Mouse (Mus musculus) ES-E14 (cell line): ENCODE measurements at regions not wholly inside any gene's neighbourhood (a gene's known extent, or its start where the extent isn't known, plus 50 kb on each side); places are given as distances from the start of the nearest gene placed in this dataset.

Source experiments
- DNase-seq: peaks from one replicate; pipeline ENCODE4 v3.0.0-alpha.2; 2013; ENCODE audit warnings: low read depth, low spot score
- H3K27ac ChIP-seq: 2 replicates; pipeline ENCODE4 v1.5.1; 2012; ENCODE audit warnings: low read depth, mild to moderate bottlenecking, low read length, moderate library complexity, mixed read lengths; ENCODE audit not compliant: poor library complexity, insufficient read depth, severe bottlenecking
- H3K36me3 ChIP-seq: 2 replicates; pipeline ENCODE4 v1.6.1; 2012; ENCODE audit warnings: mild to moderate bottlenecking, low read length, moderate library complexity, mixed read lengths; ENCODE audit not compliant: control insufficient read depth, poor library complexity, insufficient read depth, severe bottlenecking
- H3K4me1 ChIP-seq, 2 experiments: fragments of 150-350 bp in 1 of 2; sonication (generic) in 1 of 2; 2 replicates each; pipeline ENCODE4 v1.6.1; 2012; ENCODE audit warnings: low read length in 2 of 2, mild to moderate bottlenecking in 1 of 2, mixed read lengths in 1 of 2; ENCODE audit not compliant: control insufficient read depth in 2 of 2, insufficient read depth in 2 of 2, poor library complexity in 1 of 2
- H3K4me3 ChIP-seq, 2 experiments: fragments of 150-350 bp in 1 of 2; sonication (generic) in 1 of 2; 2 replicates each; pipeline ENCODE4 v1.5.1; 2012; ENCODE audit warnings: low read length in 2 of 2, low read depth in 1 of 2, mild to moderate bottlenecking in 1 of 2, mixed read lengths in 1 of 2; ENCODE audit not compliant: insufficient read depth in 1 of 2, poor library complexity in 1 of 2, severe bottlenecking in 1 of 2
- H3K9ac ChIP-seq: 2 replicates; pipeline ENCODE4 v1.6.1; 2012; ENCODE audit warnings: low read depth, mild to moderate bottlenecking, low read length, mixed read lengths; ENCODE audit not compliant: poor library complexity, insufficient read depth, severe bottlenecking
- H3K9me3 ChIP-seq: fragments of 150-350 bp; sonication (generic); 2 replicates; pipeline ENCODE4 v1.6.1; 2012; ENCODE audit warnings: low read depth, mild to moderate bottlenecking, low read length; ENCODE audit not compliant: control insufficient read depth, insufficient read depth
- CHD2 ChIP-seq: IDR thresholded peaks from 2 replicates; pipeline ENCODE4 v1.6.1; 2014; ENCODE audit warnings: mild to moderate bottlenecking, low read depth, low read length, inconsistent platforms
- HCFC1 ChIP-seq: IDR thresholded peaks from 2 replicates; pipeline ENCODE4 v1.6.1; 2012; ENCODE audit warnings: low read length, inconsistent platforms, borderline replicate concordance; ENCODE audit not compliant: insufficient read depth
- MAFK ChIP-seq: IDR thresholded peaks from 2 replicates; pipeline ENCODE4 v1.6.1; 2014; ENCODE audit warnings: mild to moderate bottlenecking, low read depth, low read length, inconsistent platforms; ENCODE audit not compliant: insufficient read depth
- ZC3H11A ChIP-seq: IDR thresholded peaks from 2 replicates; pipeline ENCODE4 v1.6.1; 2012; ENCODE audit warnings: low read depth, mild to moderate bottlenecking, inconsistent platforms, low read length, borderline replicate concordance
- ZNF384 ChIP-seq: IDR thresholded peaks from 2 replicates; pipeline ENCODE4 v1.6.1; 2012; ENCODE audit warnings: low read depth, low read length, inconsistent platforms
- in situ Hi-C, 2 experiments: fragments of 600-800 bp; cut with MboI; formaldehyde crosslinking; loops; one replicate each; pipeline ENCODE4 v1.15.1; 2025; ENCODE audit warnings: low sequenced_read_pairs in 2 of 2, inconsistent platforms in 1 of 2; ENCODE audit not compliant: unreplicated experiment in 2 of 2

DNA sequence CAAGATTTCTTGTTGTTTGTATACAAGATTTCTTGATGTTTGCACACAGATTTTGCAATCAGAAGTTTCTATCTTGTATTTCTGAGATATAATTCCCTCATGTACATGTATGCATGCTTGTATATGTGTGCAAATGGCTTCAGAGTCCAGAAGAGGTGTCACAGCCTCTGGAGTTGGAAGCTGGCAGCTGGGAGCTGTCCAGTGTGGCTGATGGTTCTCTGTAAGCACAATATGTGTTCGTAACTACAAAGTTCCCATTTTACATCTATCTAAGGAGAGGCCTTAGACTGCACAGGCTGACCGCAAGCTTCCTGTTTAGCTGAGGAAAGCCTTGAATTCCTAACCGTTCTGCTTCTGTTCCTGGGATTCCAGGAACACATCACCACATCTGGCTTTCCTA lies 119.0 kb downstream of the Fam76b start:
- Histone ChIP-seq H3K9ac (no peak overlapping the region), H3K9me3 (no peaks in the 10 kb centered on the region), H3K27ac (no peak overlapping the region), H3K4me3 (no peak overlapping the region), H3K4me1 (no peaks in the 10 kb centered on the region), H3K36me3 (no peaks in the 10 kb centered on the region)
- DNase-seq = no peak
- no peak for TF ChIP-seq ZNF384
- TF ChIP-seq MAFK = no peak
- in situ Hi-C loops = no loop called here

GRCm38 (mm10) chr9:13952157-13952556 lies 124.6 kb downstream of the Fam76b start:
- no peaks in the 10 kb centered on the region for H3K36me3 ChIP-seq
- H3K4me3 ChIP-seq = no peak overlapping the region
- H3K9ac ChIP-seq = no peak overlapping the region
- no peak for DNase-seq
- in situ Hi-C loops = no loop called here
- no peaks in the 10 kb centered on the region for H3K9me3 ChIP-seq
- no peaks in the 10 kb centered on the region for H3K4me1 ChIP-seq
- TF ChIP-seq ZNF384 = no peak
- TF ChIP-seq ZC3H11A = no peak
- no peak for TF ChIP-seq HCFC1
- TF ChIP-seq MAFK = no peak
- no peak for TF ChIP-seq CHD2
- H3K27ac ChIP-seq = no peak overlapping the region

GRCm38 (mm10) chr9:13963140-13963763 lies 135.7 kb downstream of the Fam76b start:
- Histone ChIP-seq H3K4me1 (no peaks in the 10 kb centered on the region), H3K27ac (no peak overlapping the region), H3K9me3 (no peaks in the 10 kb centered on the region), H3K4me3 (no peak overlapping the region), H3K36me3 (no peaks in the 10 kb centered on the region), H3K9ac (no peak overlapping the region)
- in situ Hi-C loops = no loop called here
- no peak for TF ChIP-seq CHD2
- no peak for TF ChIP-seq HCFC1
- TF ChIP-seq ZNF384 = no peak
- TF ChIP-seq ZC3H11A = no peak
- no peak for TF ChIP-seq MAFK
- no peak for DNase-seq

DNA sequence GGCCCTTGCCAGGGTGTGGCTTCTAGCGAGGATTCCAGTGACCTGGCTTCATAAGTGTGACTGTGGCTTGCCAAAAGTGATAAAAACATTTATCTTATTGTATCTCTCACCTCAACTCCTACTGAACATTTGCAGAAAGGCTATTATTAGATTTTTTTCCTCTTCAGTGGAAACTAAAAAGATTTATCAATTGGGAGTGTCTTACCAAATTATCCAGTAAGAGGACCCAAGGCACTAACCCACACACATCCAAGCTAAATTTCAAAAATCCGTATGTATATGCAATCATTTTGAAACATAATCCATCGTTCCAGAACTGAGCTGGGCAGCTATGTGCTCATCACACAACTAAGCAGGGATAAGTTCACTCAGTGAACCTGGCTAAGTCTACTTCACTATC lies 136.3 kb downstream of the Fam76b start:
- H3K9ac ChIP-seq = no peak overlapping the region
- in situ Hi-C loops = no loop called here

DNA sequence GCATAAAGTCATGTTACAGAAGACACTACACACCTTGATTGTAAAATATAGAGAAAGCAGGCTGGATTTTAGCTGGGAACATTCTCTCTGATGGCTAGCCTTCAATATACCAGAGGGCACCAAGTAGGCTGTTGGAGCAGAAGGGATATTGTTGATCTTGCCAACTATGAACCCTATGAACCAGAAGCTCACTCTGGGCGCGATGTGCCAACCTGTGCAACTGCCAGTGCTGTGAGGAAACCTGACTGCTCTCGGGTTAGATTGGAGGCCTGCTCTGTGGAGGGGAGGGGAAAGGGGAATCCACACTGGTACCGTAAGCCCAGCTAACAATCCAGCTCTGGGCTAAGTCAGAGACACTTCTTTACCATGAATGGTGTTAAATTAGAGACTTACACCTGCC lies 136.7 kb downstream of the Fam76b start:
- no peak overlapping the region for H3K27ac ChIP-seq
- in situ Hi-C loops = no loop called here
- H3K36me3 ChIP-seq = no peaks in the 10 kb centered on the region
- H3K4me3 ChIP-seq = no peak overlapping the region
- TF ChIP-seq ZC3H11A (no peak), MAFK (no peak), ZNF384 (no peak), HCFC1 (no peak), CHD2 (no peak)
- H3K9me3 ChIP-seq = no peaks in the 10 kb centered on the region
- DNase-seq = no peak
- H3K4me1 ChIP-seq = no peaks in the 10 kb centered on the region
- no peak overlapping the region for H3K9ac ChIP-seq

More for the DNA sequence above, 136.3 kb downstream of the Fam76b start:
- Histone ChIP-seq H3K4me1 (no peaks in the 10 kb centered on the region), H3K36me3 (no peaks in the 10 kb centered on the region), H3K27ac (no peak overlapping the region), H3K9me3 (no peaks in the 10 kb centered on the region), H3K4me3 (no peak overlapping the region)
- TF ChIP-seq MAFK = no peak
- no peak for TF ChIP-seq ZC3H11A
- no peak for TF ChIP-seq ZNF384
- TF ChIP-seq HCFC1 = no peak
- TF ChIP-seq CHD2 = no peak
- DNase-seq = no peak
